Mouse (Mus musculus) cerebral cortex, adult 2 months (tissue): ENCODE data around the gene Ptrh2.

Experiments
- WGBS: fragments of 180-500 bp; shearing (Covaris S2); methylation state at CpG from one replicate; pipeline ENCODE4 v1.1.7; 2018; 5-methylcytosine and 5-hydroxymethylcytosine counted together

The Ptrh2 gene

GRCm38 (mm10) chr11:86683395-86684125 lies at the start of gene Ptrh2, which contains the start of gene Vmp1:
TSS of gene Ptrh2 (plus strand) at chr11:86683985.
TSS of gene Vmp1 (minus strand) at chr11:86683836.
- under 1% methylated on average over 56 of the region's 56 CpGs for WGBS

DNA sequence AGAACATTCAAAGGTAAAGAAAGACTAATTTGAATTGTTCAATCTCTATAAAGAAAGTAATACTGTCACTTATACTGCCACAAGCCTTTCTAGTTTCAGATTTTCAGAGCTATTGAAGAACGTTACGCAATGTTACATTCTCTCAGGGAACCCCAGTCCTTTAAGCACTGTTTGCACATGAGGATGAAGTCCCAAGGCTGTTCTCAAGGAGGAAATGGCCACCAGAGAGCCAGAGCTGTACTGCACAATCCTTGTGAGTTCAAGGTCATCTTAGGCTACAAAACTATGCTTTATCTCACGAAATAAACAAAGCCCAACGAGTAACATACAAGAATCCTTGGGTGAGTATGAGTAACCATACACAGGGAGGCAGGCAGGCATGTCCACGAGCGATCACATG lies 49.4 kb upstream of the Ptrh2 start:
- 90% methylated on average over 6 of the region's 6 CpGs for WGBS

- WGBS: 86% methylated on average over 2 of the region's 2 CpGs
Observed at GRCm38 (mm10) chr11:86637697-86638096, 46.1 kb upstream of the Ptrh2 start.

DNA sequence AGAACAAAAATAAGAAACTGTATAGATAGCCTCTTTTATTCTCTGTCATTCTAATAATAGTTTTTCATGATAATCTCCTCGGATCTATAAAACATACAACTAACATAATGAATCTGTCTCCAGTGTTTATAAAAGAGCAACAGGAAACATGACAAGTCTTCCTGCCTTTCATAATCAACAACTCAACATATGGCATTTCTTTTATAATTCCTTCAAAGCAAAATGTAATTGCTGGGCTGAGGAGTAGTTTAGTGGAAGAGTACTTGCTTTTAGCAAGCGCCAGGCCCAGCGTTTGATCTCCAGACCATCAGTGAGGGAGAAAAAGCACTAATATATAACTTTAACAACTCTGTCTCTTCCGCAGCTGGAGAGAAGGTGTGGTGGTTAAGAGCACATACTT lies 42.1 kb upstream of the Ptrh2 start:
- WGBS: 59% methylated on average over 4 of the region's 4 CpGs

GRCm38 (mm10) chr11:86644553-86644952 lies 39.2 kb upstream of the Ptrh2 start:
- 92% methylated on average over 4 of the region's 4 CpGs for WGBS

DNA sequence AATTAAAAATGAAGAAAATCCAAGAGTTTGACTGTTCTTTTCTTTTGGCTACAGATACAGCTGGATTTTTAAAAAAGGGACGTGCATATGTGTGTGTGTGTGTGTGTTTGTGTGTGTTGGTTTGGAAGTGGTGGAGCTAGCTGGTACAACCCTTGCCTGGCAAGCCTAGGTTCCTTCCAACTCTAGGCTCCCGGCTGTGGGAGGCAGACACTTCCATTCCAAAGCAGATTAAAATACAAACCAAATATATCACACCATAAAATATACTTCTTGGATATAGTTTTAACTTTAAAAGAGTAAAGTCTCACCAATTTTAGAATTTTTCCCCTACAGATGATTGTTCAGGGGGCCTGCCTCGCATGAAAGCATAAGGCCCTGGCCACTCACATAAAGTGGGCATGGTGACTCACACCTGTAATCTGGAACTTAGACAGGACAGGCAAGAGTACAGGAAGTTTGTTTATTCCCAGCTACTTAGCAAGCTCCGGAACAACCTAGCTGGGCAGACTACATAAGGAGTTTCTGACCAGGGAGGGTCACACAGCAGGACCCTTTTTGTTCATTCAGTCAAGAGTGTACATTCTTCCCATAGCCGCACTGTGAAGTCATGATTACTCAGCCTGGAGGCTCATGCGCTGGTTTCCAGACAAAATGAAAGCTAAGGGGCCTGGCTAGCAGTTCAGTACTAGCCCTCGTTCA lies 37.5 kb upstream of the Ptrh2 start:
- WGBS: 36% methylated on average over 7 of the region's 7 CpGs

GRCm38 (mm10) chr11:86646885-86647459 lies 36.8 kb upstream of the Ptrh2 start:
- WGBS: 81% methylated on average over 3 of the region's 3 CpGs

GRCm38 (mm10) chr11:86647706-86648447 lies 35.9 kb upstream of the Ptrh2 start:
- 74% methylated on average over 15 of the region's 15 CpGs for WGBS

DNA sequence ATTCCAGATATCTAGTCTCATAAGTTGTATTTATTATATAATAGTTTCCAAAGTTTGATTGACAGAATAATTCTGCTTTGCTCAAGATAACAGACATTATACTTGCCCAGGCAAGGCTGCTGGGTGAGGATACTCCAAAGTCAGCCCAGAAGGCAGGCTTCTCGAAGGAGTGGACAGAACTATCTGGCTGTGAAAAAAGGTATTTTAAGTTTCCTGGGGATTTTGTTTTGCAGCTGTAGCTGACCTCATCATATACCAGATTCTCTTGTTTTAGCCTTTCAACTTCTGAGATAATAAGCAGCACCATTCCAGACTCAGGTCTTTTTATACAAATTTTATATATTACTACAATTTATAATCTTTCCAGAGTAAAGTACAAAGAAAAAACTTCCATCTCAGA lies 34.2 kb upstream of the Ptrh2 start:
- 64% methylated on average over 1 of the region's 1 CpGs for WGBS

DNA sequence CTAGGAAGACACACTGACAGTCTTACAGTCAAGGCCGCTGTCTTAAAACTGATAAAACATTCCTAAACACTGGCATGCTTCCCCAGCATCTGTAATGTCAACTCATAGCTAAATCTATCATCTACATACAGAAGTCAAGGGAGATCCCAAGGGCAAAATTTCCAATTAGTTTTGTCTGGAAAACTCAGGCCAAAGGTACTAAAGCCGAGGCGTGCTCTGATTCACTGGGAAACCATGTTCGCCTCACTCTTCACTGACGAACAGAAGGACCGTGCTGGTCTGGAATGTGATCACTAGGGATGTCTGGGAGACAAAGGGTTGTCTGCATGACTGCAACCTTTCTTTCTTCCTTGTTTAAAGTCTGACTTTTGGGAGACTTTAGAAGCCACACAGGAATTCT lies 33.1 kb upstream of the Ptrh2 start:
- WGBS: 80% methylated on average over 6 of the region's 6 CpGs

DNA sequence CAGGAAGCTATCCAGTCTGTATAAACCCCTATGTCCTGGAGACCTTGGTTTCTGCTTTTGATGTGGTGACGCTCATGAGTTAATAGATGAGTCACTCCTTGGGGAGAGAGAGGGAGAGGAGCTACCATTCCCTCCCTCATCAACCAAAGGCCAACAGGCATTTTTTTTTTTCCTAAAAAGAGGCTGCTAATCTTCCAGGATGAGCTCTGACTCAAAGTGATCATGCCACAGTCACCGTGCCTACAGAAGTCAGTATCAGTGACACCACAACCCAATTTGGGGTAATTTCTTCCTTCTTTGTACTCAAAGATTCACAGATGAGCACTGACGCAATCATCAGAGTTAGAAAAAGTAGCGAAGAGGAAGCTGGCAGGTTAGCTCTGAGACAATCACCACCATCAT lies 31.2 kb upstream of the Ptrh2 start:
- WGBS: 71% methylated on average over 4 of the region's 4 CpGs

GRCm38 (mm10) chr11:86653446-86653845 lies 30.3 kb upstream of the Ptrh2 start:
- 18% methylated on average over 3 of the region's 3 CpGs for WGBS

- 66% methylated on average over 4 of the region's 4 CpGs for WGBS
Observed at GRCm38 (mm10) chr11:86654096-86654495, 29.7 kb upstream of the Ptrh2 start.

GRCm38 (mm10) chr11:86655671-86656070 lies 28.1 kb upstream of the Ptrh2 start:
- WGBS: 25% methylated on average over 1 of the region's 1 CpGs

DNA sequence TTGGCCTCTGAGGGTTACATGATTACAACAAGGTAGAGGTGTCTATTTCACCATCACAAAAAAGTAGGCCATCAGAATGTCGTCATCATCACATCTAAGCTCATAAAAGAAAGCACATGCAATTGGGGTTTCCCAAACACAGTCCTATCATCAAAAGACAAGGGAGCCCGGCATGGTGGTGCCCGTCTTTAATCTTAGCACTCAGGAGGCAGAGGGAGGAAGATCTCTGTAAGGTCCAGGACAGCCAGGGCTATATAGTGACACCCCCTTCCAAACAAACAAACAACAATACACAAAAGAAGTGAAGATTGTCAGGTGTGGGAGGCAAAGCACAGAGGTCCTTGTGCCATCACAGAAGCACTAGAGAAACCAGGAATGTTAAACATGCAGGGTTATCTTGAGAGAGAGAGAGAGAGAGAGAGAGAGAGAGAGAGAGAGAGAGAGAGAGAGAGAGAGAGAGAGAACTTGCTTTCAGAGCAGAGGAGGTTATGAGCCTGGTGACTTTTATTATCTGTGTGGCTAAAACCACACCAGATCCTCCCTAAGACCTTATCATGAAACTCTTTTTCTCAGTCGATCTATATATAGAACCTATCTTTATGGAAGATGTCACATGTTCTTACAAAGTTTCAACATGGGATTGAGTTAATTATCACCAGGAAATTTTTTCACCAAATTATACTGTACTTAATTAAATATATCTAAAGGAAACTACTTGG lies 26.8 kb upstream of the Ptrh2 start:
- 73% methylated on average over 4 of the region's 4 CpGs for WGBS

- 75% methylated on average over 8 of the region's 8 CpGs for WGBS
Observed at GRCm38 (mm10) chr11:86662986-86663895, 20.5 kb upstream of the Ptrh2 start.

DNA sequence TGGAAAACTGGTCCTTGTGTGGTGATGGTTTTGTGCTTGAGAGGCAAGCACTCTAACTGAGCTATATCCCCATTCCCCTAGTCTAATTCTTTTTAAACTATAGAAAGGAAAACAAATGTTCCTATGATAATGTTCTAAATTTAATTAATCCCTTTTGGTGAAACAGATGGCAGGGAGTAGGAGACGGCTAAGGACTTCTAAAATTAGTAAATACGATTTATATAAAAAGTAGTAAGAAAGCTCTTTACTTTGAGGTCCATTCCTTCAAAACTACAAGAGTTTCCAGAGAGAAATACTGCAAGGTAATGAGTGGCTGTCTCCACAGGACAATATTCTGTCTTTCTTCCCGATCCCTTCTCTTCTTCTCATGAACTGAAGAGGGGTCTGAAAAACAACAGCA lies 19.4 kb upstream of the Ptrh2 start:
- WGBS: 47% methylated on average over 3 of the region's 3 CpGs

DNA sequence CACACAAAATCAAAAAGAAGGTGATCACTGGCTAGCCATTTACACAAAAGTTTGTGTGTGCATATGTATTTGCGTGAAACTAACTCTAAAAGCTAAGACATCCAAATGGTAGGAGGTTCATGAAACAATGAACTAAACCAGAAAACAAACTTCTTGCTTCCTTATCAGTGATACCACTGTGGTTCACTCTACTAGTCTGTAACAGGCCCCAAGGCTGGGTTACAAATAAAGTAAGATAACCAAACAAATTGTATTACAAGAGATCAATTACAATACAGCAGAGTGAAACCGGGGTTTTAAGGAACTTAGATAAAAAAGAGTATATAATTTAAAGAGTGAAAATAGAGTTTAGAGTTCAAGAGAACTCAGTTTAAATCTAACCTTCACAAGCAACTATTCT lies 16.2 kb upstream of the Ptrh2 start:
- WGBS: 90% methylated on average over 2 of the region's 2 CpGs

DNA sequence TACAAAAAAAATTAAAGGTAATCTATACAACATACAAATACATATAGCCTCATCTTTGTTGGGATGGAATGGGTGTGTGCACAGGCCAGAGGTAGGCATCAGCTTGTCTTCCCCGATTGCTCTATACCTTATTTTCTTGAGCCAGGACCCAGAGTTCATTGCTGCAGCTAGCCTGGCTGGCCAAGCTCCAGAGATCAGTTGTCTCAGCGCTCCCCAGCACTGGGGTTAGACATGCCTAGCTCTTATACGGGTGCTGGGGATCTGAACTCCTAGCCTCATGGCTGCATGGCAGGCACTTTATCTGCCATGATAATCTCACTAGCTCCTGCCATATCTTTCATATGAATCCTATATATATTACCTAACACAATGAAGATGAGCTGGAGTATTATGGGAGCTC lies 15.6 kb upstream of the Ptrh2 start:
- WGBS: 90% methylated on average over 3 of the region's 3 CpGs

DNA sequence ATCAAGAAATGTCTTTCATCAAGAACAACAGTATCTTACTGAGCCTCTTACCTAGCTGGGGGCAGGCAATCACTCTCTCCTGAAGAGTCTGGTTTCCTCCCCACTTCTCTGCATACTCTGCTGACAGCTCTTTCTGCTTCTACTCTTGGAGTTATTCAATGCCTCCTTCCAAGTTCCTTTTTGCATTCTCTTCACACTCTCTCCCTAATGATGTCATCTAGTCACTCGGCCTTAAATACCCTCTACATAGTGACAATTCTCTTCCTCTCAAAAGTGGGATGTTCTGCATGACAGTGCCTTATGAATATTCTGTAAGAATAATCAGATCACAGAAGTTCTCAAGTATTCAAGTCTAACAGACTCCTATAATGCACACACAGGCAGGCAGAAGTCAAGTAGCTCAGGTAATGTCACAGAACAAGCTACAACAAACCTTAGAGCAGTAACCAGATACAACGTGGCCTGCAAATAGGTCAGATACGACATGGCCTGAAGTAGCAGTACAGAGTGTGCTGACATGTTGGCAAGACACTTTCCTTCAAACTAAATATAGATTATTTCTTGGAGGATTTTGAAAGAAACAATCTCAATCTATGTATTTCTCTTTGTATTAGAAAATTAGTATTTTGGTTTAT lies 12.6 kb upstream of the Ptrh2 start:
- WGBS: 18% methylated on average over 3 of the region's 3 CpGs
